Mouse (Mus musculus) intestine, embryonic 14.5 days (tissue): ENCODE measurements around the gene Cyth4. TPM values are rescaled to one million over a fixed set of nuclear protein-coding genes. Genes with fewer than 3 reads are reported as not detected.

Source experiments
- ATAC-seq: fragments of 200-750 bp; cut with Nextera tagmentation; replicated peaks from 2 replicates; pipeline ENCODE4 v1.8.0; 2017; ENCODE audit warnings: low read depth, moderate number of reproducible peaks, moderate TSS enrichment, moderate library complexity; ENCODE audit not compliant: low FRiP score, low TSS enrichment
- DNase-seq: peaks from one replicate; pipeline ENCODE4 v3.0.0-alpha.2; 2018; ENCODE audit warnings: low spot score
- H3K27ac ChIP-seq: fragments of 300-500 bp; sonication (generic); 2 replicates; pipeline ENCODE4 v1.5.1; 2014; ENCODE audit warnings: low read depth, mild to moderate bottlenecking, control low read depth
- H3K27me3 ChIP-seq: fragments of 300-500 bp; sonication (generic); replicated peaks from 2 replicates; pipeline ENCODE4 v1.6.1; 2014; ENCODE audit warnings: low read length, control low read depth; ENCODE audit not compliant: control insufficient read depth, insufficient read depth
- H3K36me3 ChIP-seq: fragments of 300-500 bp; sonication (generic); 2 replicates; pipeline ENCODE4 v1.6.1; 2014; ENCODE audit warnings: low read length, control low read depth; ENCODE audit not compliant: control insufficient read depth, insufficient read depth
- H3K4me1 ChIP-seq: fragments of 300-500 bp; sonication (generic); replicated peaks from 2 replicates; pipeline ENCODE4 v1.6.1; 2014; ENCODE audit warnings: low read length, control low read depth, mixed read lengths; ENCODE audit not compliant: control insufficient read depth, insufficient read depth
- H3K4me2 ChIP-seq: fragments of 300-500 bp; sonication (generic); 2 replicates; pipeline ENCODE4 v1.6.1; 2014; ENCODE audit warnings: low read length
- H3K4me3 ChIP-seq: fragments of 300-500 bp; sonication (generic); 2 replicates; pipeline ENCODE4 v1.5.1; 2014; ENCODE audit warnings: low read depth, low read length, control low read depth, mixed read lengths
- H3K9ac ChIP-seq: fragments of 300-500 bp; sonication (generic); 2 replicates; pipeline ENCODE4 v1.6.1; 2014; ENCODE audit warnings: mild to moderate bottlenecking, low read length
- H3K9me3 ChIP-seq: fragments of 300-500 bp; sonication (generic); 2 replicates; pipeline ENCODE4 v1.6.1; 2016; ENCODE audit warnings: low read length, control low read depth; ENCODE audit not compliant: control insufficient read depth
- WGBS: fragments of 180-500 bp; shearing (Covaris S2); extraction: QIAGEN DNeasy Blood & Tissue Kit; methylation state at CpG from one replicate; pipeline ENCODE4 v1.1.7; 2014; 5-methylcytosine and 5-hydroxymethylcytosine counted together
- polyA plus RNA-seq: library from polyadenylated mRNA; unstranded; fragments of >200 nt; fragmentation: Nextera tagmentation; extraction: Ambion mirVana; gene quantifications from 2 replicates; pipeline ENCODE4 v1.2.1, GENCODE M21; 2014

Gene Cyth4
- polyA plus RNA-seq, 1 experiment from 2014 or later, result 4.3 TPM

DNA sequence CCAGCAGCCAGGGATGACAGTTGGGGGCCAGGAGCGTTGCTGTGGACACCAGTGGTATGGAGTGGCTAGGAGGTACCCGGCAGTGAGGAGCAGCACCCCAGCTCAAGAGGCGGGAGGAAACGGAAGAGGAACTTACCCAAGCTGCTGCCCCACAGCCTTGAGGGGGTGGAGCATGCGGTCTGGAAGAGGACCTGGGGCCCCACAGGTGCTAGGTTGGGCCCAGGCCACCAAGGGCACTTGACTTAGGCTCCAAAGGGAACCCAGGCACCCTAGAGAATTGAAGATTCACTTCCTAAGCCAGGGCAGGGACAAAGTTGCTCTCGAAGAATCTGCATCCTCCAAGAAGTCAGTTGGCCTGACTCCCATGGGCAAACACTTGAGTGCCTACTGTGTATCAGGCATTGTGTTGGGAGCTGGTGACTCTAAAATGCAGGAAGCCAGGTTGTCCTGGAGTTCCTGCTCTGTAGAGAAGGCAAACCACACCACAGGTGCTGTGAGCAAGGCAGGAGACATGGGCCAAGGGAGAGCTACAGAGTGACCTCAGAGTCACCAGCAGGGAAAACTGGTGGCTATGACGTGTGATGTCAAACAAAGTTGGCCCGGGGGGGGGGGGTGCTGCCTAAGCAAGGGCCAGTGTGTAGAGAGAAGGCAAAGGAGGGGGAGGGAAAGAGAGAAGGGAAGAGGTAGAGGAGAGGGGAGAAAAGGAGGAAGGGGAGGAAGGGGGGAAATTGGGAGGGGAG is 24.0 kb upstream of the Cyth4 start, which contains the start of gene Rac2:
Gene Rac2 (minus strand): TSS at position 126 of the 740 bp plus-strand sequence.
- ATAC-seq (no peak), DNase-seq (no peak)
- no peak within 1 kb of the TSS for H3K9ac ChIP-seq
- H3K4me3 ChIP-seq, result no peak within 1 kb of the TSS
- no peaks in the 10 kb centered on the region for H3K9me3 ChIP-seq
- no peaks in the 10 kb centered on the region for H3K36me3 ChIP-seq
- no peaks in the 10 kb centered on the region for H3K27me3 ChIP-seq
- 78% methylated on average over 8 of the region's 8 CpGs for WGBS
- H3K4me2 ChIP-seq, result no peak within 1 kb of the TSS
- H3K4me1 ChIP-seq, result no peaks in the 10 kb centered on the region
- H3K27ac ChIP-seq, result no peak within 1 kb of the TSS

DNA sequence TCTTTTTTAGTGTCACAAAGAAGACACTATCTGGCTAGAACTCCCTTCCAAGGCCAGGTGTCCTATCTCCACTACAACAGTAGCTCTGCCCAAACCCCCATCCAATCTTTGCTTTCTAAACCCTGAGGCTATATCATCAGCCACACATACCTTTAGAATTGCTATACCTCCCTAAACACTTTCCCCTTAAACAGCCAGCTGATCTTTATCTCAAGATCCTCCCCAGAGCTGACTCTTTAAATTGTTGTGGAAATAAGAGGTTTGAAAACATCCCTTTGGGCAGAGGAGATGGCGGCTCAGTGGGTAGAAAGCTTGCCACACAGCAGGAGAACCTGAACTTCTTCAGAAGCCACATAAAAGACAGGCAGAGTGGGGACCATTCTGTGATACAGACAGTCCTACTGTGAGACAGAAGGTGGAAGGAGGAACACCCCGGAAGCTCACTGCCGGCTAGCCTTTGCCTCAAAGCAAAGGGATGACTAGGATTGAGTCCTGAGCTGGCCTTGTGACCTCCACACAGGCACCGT is 20.5 kb upstream of the Cyth4 start:
- no peak for ATAC-seq

DNA sequence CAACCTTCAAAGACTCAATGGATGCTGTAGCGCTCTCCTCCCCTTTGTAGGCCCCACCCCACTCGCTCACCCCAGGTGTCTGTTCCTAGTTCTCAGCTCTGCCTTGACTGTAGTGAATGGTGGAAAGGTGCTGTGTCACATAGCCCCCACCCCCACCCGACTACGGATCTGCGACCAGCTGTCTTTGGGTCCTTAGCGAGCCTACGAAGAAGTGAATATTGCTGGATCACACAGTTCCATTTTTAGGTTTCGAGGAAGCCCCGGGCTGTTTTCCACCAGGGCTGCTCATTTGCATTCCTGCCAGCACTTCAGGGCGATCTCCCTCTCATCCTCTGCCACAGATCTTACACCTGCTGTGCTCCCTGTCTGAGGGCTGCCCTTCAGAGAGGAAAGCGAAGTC is 13.5 kb upstream of the Cyth4 start:
- no peaks in the 10 kb centered on the region for H3K27me3 ChIP-seq
- no peak overlapping the region for H3K27ac ChIP-seq
- H3K4me2 ChIP-seq, result no peak overlapping the region
- H3K9me3 ChIP-seq, result 0 out of 2 replicates have a peak, but pooled peaks cover 4% of the 10 kb centered on the region
- H3K9ac ChIP-seq, result no peak overlapping the region
- no peaks in the 10 kb centered on the region for H3K36me3 ChIP-seq
- 22% methylated on average over 11 of the region's 11 CpGs for WGBS
- DNase-seq (no peak), ATAC-seq (no peak)
- H3K4me1 ChIP-seq, result peaks cover 6% of the 10 kb centered on the region
- H3K4me3 ChIP-seq, result no peak overlapping the region

More for the DNA sequence above, 20.5 kb upstream of the Cyth4 start:
- H3K4me2 ChIP-seq, result no peak overlapping the region
- no peak for DNase-seq
- H3K9ac ChIP-seq, result no peak overlapping the region
- H3K9me3 ChIP-seq, result no peaks in the 10 kb centered on the region
- 69% methylated on average over 4 of the region's 4 CpGs for WGBS
- H3K4me1 ChIP-seq, result peaks cover 6% of the 10 kb centered on the region
- H3K27me3 ChIP-seq, result no peaks in the 10 kb centered on the region
- H3K4me3 ChIP-seq, result no peak overlapping the region
- no peak overlapping the region for H3K27ac ChIP-seq
- no peaks in the 10 kb centered on the region for H3K36me3 ChIP-seq

DNA sequence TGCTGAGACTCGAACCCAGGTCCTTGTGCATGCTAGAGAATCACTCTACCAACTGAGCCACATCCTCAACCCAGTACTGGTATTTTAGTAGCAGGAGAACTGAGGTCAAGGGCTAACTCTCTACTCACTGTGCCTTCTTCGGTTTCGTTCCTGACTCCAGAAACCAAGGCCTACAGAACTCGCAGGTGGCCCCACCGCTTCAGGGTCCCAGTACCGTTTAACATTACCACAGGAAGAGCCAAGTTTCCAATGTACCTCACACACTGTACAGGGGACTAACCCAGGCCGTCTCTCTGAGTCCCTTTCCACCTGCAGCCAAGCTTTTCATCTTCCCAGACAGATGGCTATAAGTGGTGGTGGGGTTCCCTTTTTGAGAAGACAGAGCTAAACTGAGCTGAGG is 11.4 kb upstream of the Cyth4 start:
- ATAC-seq (no peak), DNase-seq (no peak)
- Histone ChIP-seq H3K4me1 (peaks cover under 1% of the 10 kb centered on the region; the same call in 1 of the 2 replicates), H3K9ac (no peak overlapping the region), H3K27ac (no peak overlapping the region), H3K27me3 (no peaks in the 10 kb centered on the region), H3K9me3 (0 out of 2 replicates have a peak, but pooled peaks cover 4% of the 10 kb centered on the region), H3K4me3 (no peak overlapping the region), H3K4me2 (no peak overlapping the region), H3K36me3 (no peaks in the 10 kb centered on the region)
- WGBS, result 88% methylated on average over 7 of the region's 7 CpGs

DNA sequence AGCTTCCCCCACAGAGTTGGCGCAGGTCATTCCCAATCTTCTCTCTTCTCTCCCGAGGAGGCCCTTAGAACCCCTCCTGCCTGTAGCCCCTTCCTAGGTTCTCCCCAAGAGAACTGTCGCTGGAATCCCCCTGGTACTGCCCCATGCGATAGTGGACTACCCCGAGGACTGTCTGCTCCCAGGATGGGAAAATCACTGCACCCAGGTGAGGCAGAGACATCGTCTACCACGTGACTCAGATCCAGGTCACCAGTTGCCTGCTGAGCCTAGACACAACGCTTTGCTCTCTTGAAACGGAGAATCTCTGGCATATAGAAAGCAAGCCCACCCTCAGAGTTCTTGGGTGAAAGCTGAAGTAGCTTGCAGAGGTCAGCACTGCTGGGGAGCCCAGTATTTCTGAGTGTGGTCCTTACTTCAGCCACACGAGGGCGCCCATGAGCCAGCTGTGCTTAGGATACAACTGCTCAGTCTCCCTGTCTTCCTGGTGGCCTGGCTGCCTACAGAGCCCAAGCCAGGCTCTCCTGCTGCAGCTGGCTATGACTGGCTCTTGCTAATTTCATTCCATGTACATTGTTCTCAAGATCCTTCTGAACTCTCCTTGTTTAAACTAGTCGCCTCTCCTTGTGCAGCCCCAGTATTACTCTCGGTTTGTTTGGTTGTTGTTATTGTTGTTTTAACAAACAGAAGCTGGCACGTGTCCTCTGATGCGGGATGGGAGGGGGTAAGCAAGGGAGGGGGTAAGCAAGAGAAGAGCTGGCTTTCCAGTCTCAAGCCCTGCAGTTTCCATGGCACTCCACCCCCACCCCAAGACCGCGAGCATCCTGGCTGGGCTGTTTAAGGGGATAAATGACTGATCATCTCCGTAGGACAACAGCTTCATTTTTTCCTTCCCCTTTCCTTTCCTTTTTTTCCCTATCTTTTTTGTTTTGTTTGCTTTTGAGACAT is 9.5 kb upstream of the Cyth4 start:
- WGBS, result 54% methylated on average over 18 of the region's 18 CpGs
- peak; percentile 61 for ATAC-seq

DNA sequence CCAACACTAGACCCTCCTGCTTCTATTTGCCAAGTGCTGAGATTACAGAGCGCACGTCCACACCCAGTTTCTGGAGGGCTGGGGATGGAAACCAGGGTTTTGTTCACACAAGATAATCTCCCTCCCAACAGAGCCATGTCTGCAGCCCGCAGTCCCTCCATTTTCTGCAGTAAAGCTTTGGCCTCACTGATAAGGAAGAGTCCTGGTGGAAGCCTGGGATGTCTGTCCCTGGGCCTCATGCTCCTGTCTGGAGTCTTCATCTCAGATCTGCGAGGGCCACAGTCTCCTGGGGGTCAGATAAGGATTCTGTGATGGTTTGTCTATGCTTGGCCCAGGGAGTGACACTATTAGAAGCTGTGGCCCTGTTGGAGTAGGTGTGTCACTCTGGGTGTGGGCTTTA is 8.8 kb upstream of the Cyth4 start:
- DNase-seq, result no peak
- H3K4me2 ChIP-seq, result no peak overlapping the region
- 0 out of 2 replicates have a peak, but pooled peaks cover 4% of the 10 kb centered on the region for H3K9me3 ChIP-seq
- ATAC-seq, result no peak
- no peaks in the 10 kb centered on the region for H3K4me1 ChIP-seq
- no peak overlapping the region for H3K4me3 ChIP-seq
- H3K36me3 ChIP-seq, result no peaks in the 10 kb centered on the region
- H3K27me3 ChIP-seq, result no peaks in the 10 kb centered on the region
- H3K27ac ChIP-seq, result no peak overlapping the region
- no peak overlapping the region for H3K9ac ChIP-seq
- 85% methylated on average over 4 of the region's 4 CpGs for WGBS

More for the DNA sequence above, 9.5 kb upstream of the Cyth4 start:
- Histone ChIP-seq H3K9me3 (0 out of 2 replicates have a peak, but pooled peaks cover 4% of the 10 kb centered on the region), H3K27me3 (no peaks in the 10 kb centered on the region), H3K27ac (no peak overlapping the region), H3K4me1 (no peaks in the 10 kb centered on the region), H3K4me3 (no peak overlapping the region), H3K4me2 (no peak overlapping the region), H3K9ac (no peak overlapping the region), H3K36me3 (no peaks in the 10 kb centered on the region)
- peak; percentile 94 for DNase-seq

DNA sequence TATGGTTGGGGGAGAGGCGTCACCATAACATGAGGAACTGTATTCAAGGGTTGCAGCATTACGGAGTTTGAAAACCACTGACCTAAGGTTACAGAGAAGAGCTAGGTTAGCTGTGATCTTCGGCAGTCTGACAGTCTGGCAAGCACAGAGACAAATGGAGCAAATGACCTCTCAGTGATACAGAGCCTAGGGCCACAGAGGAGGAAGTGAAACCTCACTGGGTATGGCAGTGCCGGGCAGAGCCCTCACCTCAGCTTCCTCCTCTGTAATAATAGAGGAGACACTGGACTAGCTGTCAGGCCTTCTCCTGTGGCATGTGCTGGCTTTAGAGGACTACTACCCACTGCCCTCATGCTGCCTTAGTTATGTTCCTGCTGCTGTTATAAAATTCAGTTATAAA is 7.9 kb upstream of the Cyth4 start:
- 0 out of 2 replicates have a peak, but pooled peaks cover 4% of the 10 kb centered on the region for H3K9me3 ChIP-seq
- H3K4me2 ChIP-seq, result no peak overlapping the region
- H3K27me3 ChIP-seq, result no peaks in the 10 kb centered on the region
- no peaks in the 10 kb centered on the region for H3K36me3 ChIP-seq
- WGBS, result 77% methylated on average over 4 of the region's 4 CpGs
- no peak for ATAC-seq
- H3K4me3 ChIP-seq, result no peak overlapping the region
- no peak overlapping the region for H3K27ac ChIP-seq
- DNase-seq, result no peak
- H3K4me1 ChIP-seq, result no peaks in the 10 kb centered on the region
- no peak overlapping the region for H3K9ac ChIP-seq

DNA sequence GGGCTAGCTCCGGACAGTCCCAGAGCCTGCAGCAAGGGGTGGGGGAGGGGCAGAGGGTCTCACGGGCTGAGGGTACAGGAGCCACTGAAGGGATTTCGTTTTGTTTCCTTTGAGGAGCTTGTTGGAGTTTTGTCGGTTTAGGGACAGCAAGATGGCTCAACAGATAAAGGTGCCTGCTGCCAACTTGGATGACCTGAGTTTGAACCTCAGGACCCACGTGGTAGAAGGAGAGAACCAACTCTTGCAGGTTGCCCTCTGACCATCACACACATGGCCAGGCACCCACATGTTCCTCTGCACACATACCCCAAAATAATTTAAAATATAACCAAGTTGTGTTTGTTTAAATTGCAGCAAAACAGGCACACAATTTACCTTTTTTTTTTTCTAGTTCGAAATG is 6.9 kb upstream of the Cyth4 start:
- DNase-seq (no peak), ATAC-seq (no peak)
- no peak overlapping the region for H3K4me3 ChIP-seq
- H3K9ac ChIP-seq, result no peak overlapping the region
- H3K27ac ChIP-seq, result no peak overlapping the region
- H3K9me3 ChIP-seq, result 0 out of 2 replicates have a peak, but pooled peaks cover under 1% of the 10 kb centered on the region
- H3K27me3 ChIP-seq, result no peaks in the 10 kb centered on the region
- 70% methylated on average over 6 of the region's 6 CpGs for WGBS
- no peaks in the 10 kb centered on the region for H3K36me3 ChIP-seq
- no peaks in the 10 kb centered on the region for H3K4me1 ChIP-seq
- no peak overlapping the region for H3K4me2 ChIP-seq
